Mouse (Mus musculus) G1E (cell line): ENCODE data around the gene Adora2a.

Experiments
- CTCF ChIP-seq: IDR thresholded peaks from 2 replicates; pipeline ENCODE4 v1.5.1; 2012; ENCODE audit warnings: low read depth, low read length, inconsistent platforms, mixed read lengths
- GATA1 ChIP-seq: IDR thresholded peaks from 2 replicates; pipeline ENCODE4 v1.6.1; 2012; ENCODE audit warnings: borderline replicate concordance, low read length, inconsistent platforms, mixed read lengths
- TAL1 ChIP-seq: conservative IDR thresholded peaks from 2 replicates; pipeline ENCODE4 v1.6.1; 2012; ENCODE audit warnings: low read depth, low read length, inconsistent platforms, mixed read lengths

DNA sequence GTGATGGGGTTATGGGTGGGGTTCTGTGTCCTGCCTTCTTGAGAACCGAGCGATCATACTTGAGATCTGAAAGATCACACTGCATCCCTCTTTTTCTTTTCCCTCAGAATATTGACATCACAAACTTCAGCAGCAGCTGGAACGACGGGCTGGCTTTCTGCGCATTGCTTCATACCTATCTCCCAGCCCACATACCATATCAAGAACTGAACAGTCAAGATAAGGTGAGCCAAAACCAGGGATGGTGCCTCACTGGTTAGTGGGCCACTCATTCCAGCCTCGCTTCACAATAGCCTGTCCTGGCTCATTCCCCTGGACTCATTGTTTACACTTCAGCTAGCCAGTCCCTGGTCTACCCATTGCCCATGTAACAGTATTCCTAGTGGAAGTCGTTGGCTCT lies 9.5 kb upstream of the Adora2a start:
- TF ChIP-seq GATA1 (no peak), CTCF (no peak), TAL1 (no peak)
